Mouse (Mus musculus): Measurements from ENCODE around the gene Ism2.

DNA sequence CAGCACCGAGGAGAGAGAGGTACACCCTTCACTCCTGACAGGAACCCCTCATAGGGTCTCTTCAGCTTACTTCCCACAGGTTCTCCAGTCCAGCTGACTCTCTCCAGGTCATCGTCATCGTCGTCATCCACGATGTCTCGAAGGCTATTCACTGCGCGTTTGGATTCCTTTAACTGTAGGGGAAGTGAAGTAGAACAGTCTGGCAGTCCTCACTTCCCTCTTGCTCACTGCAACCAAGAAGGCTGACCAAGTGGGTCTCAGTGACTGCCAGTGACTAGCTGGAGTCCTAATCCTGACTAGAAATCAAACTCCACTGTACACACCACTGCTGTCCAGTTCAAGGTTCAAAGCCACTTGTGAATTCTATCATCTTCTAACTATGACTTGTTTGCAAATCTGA is 38.9 kb downstream of the Ism2 start:
- no peak for TF ChIP-seq CTCF (IDR thresholded peaks at IDR 0.05; ENCODE audit: insufficient read depth, low read length)
- no peak for TF ChIP-seq POLR2A (IDR thresholded peaks at IDR 0.05; ENCODE audit: borderline replicate concordance, extremely low read depth, low read depth, low read length)

Measured in lung, adult 2 months (tissue).